Mouse (Mus musculus) ES-E14 (cell line): ENCODE measurements around the gene Sbk1. TPM values are rescaled to one million over a fixed set of nuclear protein-coding genes. Genes with fewer than 3 reads are reported as not detected.

ENCODE experiments used
- DNase-seq: peaks from one replicate; pipeline ENCODE4 v3.0.0-alpha.2; 2013; ENCODE audit warnings: low read depth, low spot score
- H3K27ac ChIP-seq: 2 replicates; pipeline ENCODE4 v1.5.1; 2012; ENCODE audit warnings: low read depth, mild to moderate bottlenecking, low read length, moderate library complexity, mixed read lengths; ENCODE audit not compliant: poor library complexity, insufficient read depth, severe bottlenecking
- H3K36me3 ChIP-seq: 2 replicates; pipeline ENCODE4 v1.6.1; 2012; ENCODE audit warnings: mild to moderate bottlenecking, low read length, moderate library complexity, mixed read lengths; ENCODE audit not compliant: control insufficient read depth, poor library complexity, insufficient read depth, severe bottlenecking
- H3K4me1 ChIP-seq, 2 experiments: fragments of 150-350 bp in 1 of 2; sonication (generic) in 1 of 2; 2 replicates each; pipeline ENCODE4 v1.6.1; 2012; ENCODE audit warnings: low read length in 2 of 2, mild to moderate bottlenecking in 1 of 2, mixed read lengths in 1 of 2; ENCODE audit not compliant: control insufficient read depth in 2 of 2, insufficient read depth in 2 of 2, poor library complexity in 1 of 2
- H3K4me3 ChIP-seq, 2 experiments: fragments of 150-350 bp in 1 of 2; sonication (generic) in 1 of 2; 2 replicates each; pipeline ENCODE4 v1.5.1; 2012; ENCODE audit warnings: low read length in 2 of 2, low read depth in 1 of 2, mild to moderate bottlenecking in 1 of 2, mixed read lengths in 1 of 2; ENCODE audit not compliant: insufficient read depth in 1 of 2, poor library complexity in 1 of 2, severe bottlenecking in 1 of 2
- H3K9ac ChIP-seq: 2 replicates; pipeline ENCODE4 v1.6.1; 2012; ENCODE audit warnings: low read depth, mild to moderate bottlenecking, low read length, mixed read lengths; ENCODE audit not compliant: poor library complexity, insufficient read depth, severe bottlenecking
- H3K9me3 ChIP-seq: fragments of 150-350 bp; sonication (generic); 2 replicates; pipeline ENCODE4 v1.6.1; 2012; ENCODE audit warnings: low read depth, mild to moderate bottlenecking, low read length; ENCODE audit not compliant: control insufficient read depth, insufficient read depth
- CHD2 ChIP-seq: IDR thresholded peaks from 2 replicates; pipeline ENCODE4 v1.6.1; 2014; ENCODE audit warnings: mild to moderate bottlenecking, low read depth, low read length, inconsistent platforms
- HCFC1 ChIP-seq: IDR thresholded peaks from 2 replicates; pipeline ENCODE4 v1.6.1; 2012; ENCODE audit warnings: low read length, inconsistent platforms, borderline replicate concordance; ENCODE audit not compliant: insufficient read depth
- MAFK ChIP-seq: IDR thresholded peaks from 2 replicates; pipeline ENCODE4 v1.6.1; 2014; ENCODE audit warnings: mild to moderate bottlenecking, low read depth, low read length, inconsistent platforms; ENCODE audit not compliant: insufficient read depth
- ZC3H11A ChIP-seq: IDR thresholded peaks from 2 replicates; pipeline ENCODE4 v1.6.1; 2012; ENCODE audit warnings: low read depth, mild to moderate bottlenecking, inconsistent platforms, low read length, borderline replicate concordance
- ZNF384 ChIP-seq: IDR thresholded peaks from 2 replicates; pipeline ENCODE4 v1.6.1; 2012; ENCODE audit warnings: low read depth, low read length, inconsistent platforms
- in situ Hi-C, 2 experiments: fragments of 600-800 bp; cut with MboI; formaldehyde crosslinking; loops; one replicate each; pipeline ENCODE4 v1.15.1; 2025; ENCODE audit warnings: low sequenced_read_pairs in 2 of 2, inconsistent platforms in 1 of 2; ENCODE audit not compliant: unreplicated experiment in 2 of 2
- total RNA-seq: library from RNA; depleted of rRNA; stranded (reverse); fragments of 300-350 nt; gene quantifications from 2 replicates; pipeline ENCODE4 v1.2.3, GENCODE M21; 2012

Sbk1 gene
- total RNA-seq, 1 experiment: 18.6 TPM

DNA sequence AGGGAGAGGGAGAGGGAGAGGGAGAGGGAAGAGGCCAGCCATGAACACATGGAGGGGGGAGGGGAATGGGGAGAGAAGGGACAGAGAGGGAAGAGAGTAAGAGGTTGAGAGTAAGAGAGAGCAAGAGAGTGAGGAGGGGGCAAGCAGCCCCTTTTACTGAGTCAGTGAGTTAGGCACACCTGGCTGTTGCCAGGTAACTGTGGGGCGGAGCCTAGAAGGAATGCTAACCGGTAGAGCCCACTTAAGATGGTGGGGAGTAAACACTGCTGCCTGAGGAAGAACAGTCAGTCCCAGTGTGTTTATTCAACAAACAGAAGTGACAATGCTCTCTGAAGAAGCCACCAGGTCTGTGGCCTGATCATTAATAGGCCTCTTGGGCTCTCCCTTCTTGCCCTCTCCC, 58.3 kb downstream of the Sbk1 start:
- H3K4me3 ChIP-seq: no peak overlapping the region
- H3K4me1 ChIP-seq: peaks cover 6 to 12% of the 10 kb centered on the region in 2 experiments
- no peaks in the 10 kb centered on the region for H3K9me3 ChIP-seq
- H3K9ac ChIP-seq: no peak overlapping the region
- TF ChIP-seq CHD2 (no peak), ZNF384 (no peak)
- no peak for DNase-seq
- peak overlapping the region; percentile 55; the same call in 1 of the 2 replicates for H3K27ac ChIP-seq
- in situ Hi-C loops: no loop called here
- H3K36me3 ChIP-seq: no peaks in the 10 kb centered on the region

GRCm38 (mm10) chr7:126332691-126333090, 60.3 kb downstream of the Sbk1 start:
- no peak overlapping the region for H3K4me3 ChIP-seq
- no peak overlapping the region for H3K9ac ChIP-seq
- peaks cover 0 to 14% of the 10 kb centered on the region in 2 experiments; a peak in 2 of 4 replicates for H3K4me1 ChIP-seq
- in situ Hi-C loops: no loop called here
- no peaks in the 10 kb centered on the region for H3K9me3 ChIP-seq
- DNase-seq: no peak
- H3K27ac ChIP-seq: no peak overlapping the region
- no peaks in the 10 kb centered on the region for H3K36me3 ChIP-seq
- no peak for TF ChIP-seq CHD2
- TF ChIP-seq ZC3H11A: no peak
- TF ChIP-seq HCFC1: no peak
- no peak for TF ChIP-seq MAFK
- no peak for TF ChIP-seq ZNF384

DNA sequence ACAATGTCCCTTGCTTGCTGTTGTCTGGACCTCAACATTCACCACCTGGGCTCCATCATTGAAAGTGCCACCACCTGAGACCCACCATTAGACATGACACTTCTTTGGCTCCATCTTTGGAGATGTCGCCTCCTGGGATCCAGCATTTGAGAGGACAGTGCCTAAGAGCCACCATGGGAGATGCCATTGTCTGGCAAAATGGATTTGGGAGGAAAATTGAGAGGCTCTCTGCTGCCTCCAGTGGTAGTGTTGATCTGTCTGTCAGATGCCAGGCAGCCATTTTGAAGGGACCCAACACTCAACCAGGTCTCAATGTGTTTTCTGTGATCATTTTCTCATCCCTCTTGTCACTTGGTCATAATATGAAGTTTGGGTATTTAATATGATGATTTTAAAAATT, 63.1 kb downstream of the Sbk1 start:
- H3K9me3 ChIP-seq: no peaks in the 10 kb centered on the region
- in situ Hi-C loops: no loop called here
- no peak overlapping the region for H3K27ac ChIP-seq
- H3K4me1 ChIP-seq: peaks cover 0 to 29% of the 10 kb centered on the region in 2 experiments; a peak in 2 of 4 replicates
- H3K36me3 ChIP-seq: no peaks in the 10 kb centered on the region
- no peak overlapping the region for H3K9ac ChIP-seq
- no peak overlapping the region for H3K4me3 ChIP-seq
- DNase-seq: no peak
- TF ChIP-seq MAFK (no peak), CHD2 (no peak), ZC3H11A (no peak; the same call in 1 of the 2 replicates), ZNF384 (no peak), HCFC1 (no peak)

DNA sequence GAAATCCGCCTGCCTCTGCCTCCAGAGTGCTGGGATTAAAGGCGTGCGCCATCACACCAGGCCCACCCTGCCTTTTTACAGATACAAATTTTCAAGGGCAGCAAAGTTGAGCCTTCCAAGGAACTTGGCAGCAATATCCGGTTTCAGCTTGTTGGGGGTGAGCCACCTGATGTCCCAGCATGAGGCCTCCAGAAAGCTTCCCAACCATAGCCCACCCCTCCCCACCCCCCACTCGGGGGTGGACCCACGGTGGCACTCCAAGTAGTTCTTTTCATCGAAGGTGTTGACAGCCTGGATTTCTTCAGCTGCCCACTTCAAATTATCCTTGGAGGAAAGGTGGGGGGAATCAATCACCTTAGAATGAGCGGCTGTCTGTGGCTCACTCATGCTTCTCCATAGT, 66.5 kb downstream of the Sbk1 start:
- H3K9me3 ChIP-seq: no peaks in the 10 kb centered on the region
- no peak overlapping the region for H3K9ac ChIP-seq
- H3K4me1 ChIP-seq: peaks cover 0 to 28% of the 10 kb centered on the region in 2 experiments; a peak in 2 of 4 replicates
- no peak for DNase-seq
- in situ Hi-C loops: no loop called here
- no peak overlapping the region for H3K4me3 ChIP-seq
- H3K27ac ChIP-seq: peak overlapping the region; percentile 42; the same call in 1 of the 2 replicates
- H3K36me3 ChIP-seq: no peaks in the 10 kb centered on the region
- TF ChIP-seq ZNF384: no peak
- no peak for TF ChIP-seq MAFK
- TF ChIP-seq CHD2: no peak
- TF ChIP-seq ZC3H11A: no peak
- no peak for TF ChIP-seq HCFC1

GRCm38 (mm10) chr7:126339521-126339971, 67.1 kb downstream of the Sbk1 start:
- Histone ChIP-seq H3K9me3 (no peaks in the 10 kb centered on the region), H3K9ac (no peak overlapping the region), H3K4me3 (no peak overlapping the region), H3K27ac (no peak overlapping the region), H3K4me1 (peaks cover 0 to 30% of the 10 kb centered on the region in 2 experiments; a peak in 2 of 4 replicates), H3K36me3 (no peaks in the 10 kb centered on the region)
- TF ChIP-seq ZC3H11A: no peak
- no peak for DNase-seq
- in situ Hi-C loops: no loop called here
